Mouse (Mus musculus): Measurements from ENCODE around the gene Pde3a.

DNA sequence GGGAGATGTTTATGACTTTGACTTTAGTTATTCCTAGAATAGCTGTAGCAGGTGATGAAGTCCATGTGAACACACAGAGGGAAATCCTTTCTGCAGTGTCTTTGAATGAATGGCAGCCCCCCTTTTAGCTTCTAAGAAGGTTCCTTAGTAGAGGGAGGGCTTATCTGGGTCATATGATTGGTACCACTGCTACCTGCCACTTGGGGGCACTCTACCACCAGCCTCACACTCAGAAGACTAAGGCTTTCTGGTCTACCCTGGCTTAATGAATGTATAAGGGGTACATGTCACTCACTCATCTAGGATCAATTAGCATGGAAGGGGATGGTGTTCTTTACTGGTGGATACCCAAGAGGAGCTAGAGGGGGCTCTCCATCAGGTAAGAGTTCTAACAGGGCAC is 250.4 kb downstream of the Pde3a start:
- TF ChIP-seq MAX (IDR thresholded peaks at IDR 0.05; ENCODE audit: low read depth): no peak
- no peak for TF ChIP-seq TCF3 (IDR thresholded peaks at IDR 0.05; ENCODE audit: insufficient read length, low read depth)
- no peak for TF ChIP-seq POLR2AphosphoS2 (IDR thresholded peaks at IDR 0.05; ENCODE audit: insufficient read length, low read depth)

Data from myocyte (in vitro differentiated cells).